Mouse (Mus musculus) stomach, postnatal 0 days (tissue): Measurements from ENCODE around the gene Ceacam18.
A peak's percentile ranks its signal among the peaks of the same experiment; 100 is the strongest.

Experiments used
- CTCF ChIP-seq: IDR thresholded peaks from 2 replicates; pipeline ENCODE4 v1.5.1; 2016; ENCODE audit warnings: antibody characterized with exemption, low read depth, mild to moderate bottlenecking, moderate library complexity
- EP300 ChIP-seq: optimal IDR thresholded peaks from 2 replicates; pipeline ENCODE3; 2016; ENCODE audit warnings: antibody characterized with exemption

GRCm38 (mm10) chr7:43678517-43678916 is 44.0 kb downstream of the Ceacam18 start:
- peak; percentile 74 for TF ChIP-seq CTCF
- no peak for TF ChIP-seq EP300
